Mouse (Mus musculus): ENCODE data around the gene Mnat1.

GRCm38 (mm10) chr12:73094189-73094588 lies 29.3 kb upstream of the Mnat1 start:
- TF ChIP-seq CTCF (IDR thresholded peaks at IDR 0.05; ENCODE audit: control insufficient read depth, insufficient read depth, insufficient replicate concordance, low read depth, low read length), result no peak
- TF ChIP-seq POLR2A (IDR thresholded peaks at IDR 0.05; ENCODE audit: control insufficient read depth, low read depth, low read length), result no peak
